Mouse (Mus musculus) layer of hippocampus, adult 11-12 months (tissue): ENCODE measurements around the gene Olfr56.
"Not testable (repeated sequence)": the region's sequence is repeated elsewhere in the genome, so short reads cannot be mapped to it uniquely, and the experiment has no call there.

Experiments
- DNase-seq: peaks from one replicate; pipeline ENCODE4 v3.0.0; 2022; ENCODE audit warnings: low spot score

The Olfr56 gene

DNA sequence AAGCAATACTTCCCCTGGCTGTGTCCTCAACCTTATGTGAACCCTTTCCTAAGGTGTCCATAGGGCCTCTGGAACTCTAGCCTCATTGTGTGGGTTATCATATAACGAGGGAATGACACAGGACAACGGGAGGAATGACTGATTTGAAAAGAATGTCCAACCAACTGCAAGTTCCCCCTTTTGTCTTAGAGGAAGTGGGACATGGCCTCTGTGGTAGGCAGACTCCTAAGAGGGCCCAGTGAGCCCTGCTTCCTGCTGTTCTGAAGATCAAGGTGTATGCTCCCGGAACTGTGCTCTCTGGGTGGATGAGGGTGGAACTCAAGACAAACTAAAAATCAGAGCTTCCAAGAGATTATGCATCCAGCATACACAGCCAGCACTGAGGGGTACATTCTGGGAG, 81.4 kb downstream of the Olfr56 start:
- not testable (repeated sequence) for DNase-seq

DNA sequence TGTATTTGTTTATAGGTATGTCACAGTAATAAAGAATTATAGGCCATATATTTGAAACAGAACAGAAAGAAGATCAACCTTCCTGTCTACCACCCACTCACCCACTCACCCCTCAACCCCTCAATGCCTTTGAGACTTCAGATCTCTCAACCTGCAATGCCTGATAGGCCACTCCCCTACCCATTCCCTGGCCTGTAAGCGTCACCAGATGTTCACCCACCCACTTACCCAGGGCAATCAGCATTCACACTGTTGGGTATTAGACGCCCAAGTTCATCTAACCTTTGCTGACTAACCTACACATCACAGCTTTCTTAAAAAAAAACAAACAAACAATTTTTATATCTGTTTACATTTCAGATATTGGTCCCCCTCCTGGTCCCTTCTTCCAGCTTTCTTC, 83.2 kb downstream of the Olfr56 start:
- not testable (repeated sequence) for DNase-seq

DNA sequence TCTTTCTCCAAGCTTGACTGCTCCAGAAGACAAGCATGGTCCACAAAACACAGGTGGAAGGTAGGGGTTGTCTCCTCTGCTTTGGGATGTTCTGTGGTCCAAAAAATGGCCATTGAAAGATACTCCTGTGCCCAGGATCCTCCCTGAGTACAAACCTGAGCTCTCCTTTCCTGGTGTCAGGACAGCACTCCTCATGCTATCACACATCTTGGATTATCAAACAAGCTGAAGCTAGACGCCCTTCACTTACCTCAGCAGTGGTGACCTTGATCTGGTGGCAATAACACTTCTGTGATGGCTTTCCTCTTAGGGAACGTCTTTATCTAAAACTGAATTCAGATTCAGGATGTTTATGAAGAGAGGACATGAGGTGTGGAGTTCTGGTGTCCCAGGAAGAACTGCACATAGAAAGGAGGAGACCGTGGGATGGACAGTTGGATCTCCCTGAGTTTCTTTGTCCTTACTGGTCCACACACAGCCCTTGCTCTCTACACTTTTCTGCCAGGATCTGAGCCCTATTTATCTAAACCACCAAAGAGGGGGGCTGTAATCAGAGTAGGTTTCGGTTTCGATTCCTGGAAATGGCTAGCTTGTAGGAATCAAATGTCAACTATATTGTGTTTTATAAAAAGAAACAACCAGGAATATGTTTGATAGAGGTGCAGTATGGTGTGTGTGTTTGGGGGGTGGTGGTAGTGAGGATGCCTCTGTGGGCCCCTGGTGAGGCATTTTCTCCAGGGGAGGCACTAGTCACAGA, 85.2 kb downstream of the Olfr56 start, which contains the start of gene Tgtp2:
Gene Tgtp2 (minus strand): TSS at position 494 of the 757 bp plus-strand sequence.
- not testable (repeated sequence) for DNase-seq

DNA sequence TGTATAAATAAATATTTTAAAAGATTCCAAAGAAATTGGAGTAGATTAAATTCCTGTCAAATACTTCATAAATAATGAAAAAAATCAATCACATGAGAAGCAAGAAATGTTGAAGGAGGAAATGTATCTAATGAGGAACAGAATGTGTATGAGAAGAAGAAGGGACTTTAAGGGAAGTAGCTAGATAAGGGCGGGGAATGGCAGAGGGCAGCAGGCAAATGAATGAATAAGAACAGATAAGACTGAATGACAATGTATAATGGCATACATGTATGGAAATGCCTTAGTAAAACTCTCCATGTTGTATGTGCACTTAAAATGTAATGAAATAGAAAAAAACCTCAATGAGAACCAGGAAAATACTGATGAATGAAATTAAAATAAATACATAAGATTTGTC, 89.7 kb downstream of the Olfr56 start:
- no peak for DNase-seq

DNA sequence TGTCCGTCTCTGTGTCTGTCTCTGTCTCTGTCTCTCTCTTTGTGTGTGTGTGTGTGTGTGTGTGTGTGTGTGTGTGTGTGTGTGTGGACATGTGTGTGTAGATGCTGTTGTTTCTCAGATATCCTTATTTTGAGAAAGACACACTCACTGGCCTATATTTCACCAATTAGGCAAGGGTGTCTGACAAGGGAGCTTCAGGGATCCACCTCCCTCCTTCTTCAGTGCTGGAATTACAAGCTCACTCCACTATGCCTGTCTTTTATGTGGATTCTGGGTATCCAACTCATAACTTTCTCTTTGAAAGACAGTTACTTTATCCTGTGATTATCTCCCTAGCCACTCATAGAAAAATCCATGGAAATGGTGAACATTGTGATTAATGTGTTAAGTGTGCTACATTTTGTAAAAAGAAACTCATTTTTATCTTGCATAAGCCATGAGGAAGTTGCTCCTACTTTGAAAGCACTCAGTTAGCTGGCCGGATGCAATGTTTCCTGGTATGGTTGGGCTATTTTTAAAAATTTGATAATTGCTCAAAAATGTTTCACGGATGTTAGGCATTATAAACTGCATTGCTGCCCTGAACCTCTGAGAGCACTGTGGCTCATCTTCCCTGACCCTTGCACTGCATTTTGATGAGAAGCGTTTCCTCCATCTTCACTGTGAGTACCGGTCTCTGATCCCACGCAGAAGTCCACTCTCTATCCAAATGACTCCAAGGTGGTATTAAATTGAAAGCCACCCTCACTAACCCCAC, 97.5 kb downstream of the Olfr56 start, which contains the start of gene Ifi47:
Gene Ifi47 (plus strand): TSS at position 587 of the 757 bp plus-strand sequence.
- not testable (repeated sequence) for DNase-seq

DNA sequence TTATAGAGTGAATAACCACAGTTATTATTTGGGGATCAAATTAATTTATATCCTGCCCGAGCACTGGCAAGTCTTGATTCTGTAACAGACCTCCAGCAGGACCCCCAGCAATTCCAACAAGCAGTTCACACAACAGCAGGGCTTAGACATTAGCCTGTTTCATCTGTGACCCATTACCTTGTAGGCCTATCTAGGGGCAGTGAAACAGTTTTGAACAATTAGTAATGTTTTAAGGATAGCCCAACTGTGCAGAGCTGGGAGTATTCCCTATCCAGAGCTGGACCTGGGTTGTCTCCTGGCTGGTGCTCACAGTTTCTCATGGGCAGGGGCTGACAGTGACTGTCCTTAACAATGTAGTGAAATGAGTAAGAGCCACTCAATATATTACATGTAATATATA, 98.3 kb downstream of the Olfr56 start:
- no peak for DNase-seq

DNA sequence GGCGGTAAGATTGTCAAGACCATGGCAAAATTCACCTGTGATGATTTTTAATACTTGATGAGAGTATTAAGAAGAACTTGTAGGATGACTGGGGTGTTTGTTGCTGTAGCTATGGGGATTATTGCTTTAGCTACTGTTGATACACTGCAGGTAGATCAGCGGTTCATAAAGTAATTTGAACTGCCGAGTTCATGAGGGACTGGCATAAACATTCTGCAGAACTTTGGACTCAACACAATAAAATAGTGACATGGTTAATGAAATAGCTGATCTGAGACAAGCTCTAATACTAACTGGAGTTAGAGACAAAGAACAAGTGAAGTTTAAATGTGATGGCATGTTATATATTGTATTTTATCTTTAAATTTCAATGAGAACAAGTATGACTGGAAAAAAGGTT, 100.0 kb downstream of the Olfr56 start:
- DNase-seq, result no peak

DNA sequence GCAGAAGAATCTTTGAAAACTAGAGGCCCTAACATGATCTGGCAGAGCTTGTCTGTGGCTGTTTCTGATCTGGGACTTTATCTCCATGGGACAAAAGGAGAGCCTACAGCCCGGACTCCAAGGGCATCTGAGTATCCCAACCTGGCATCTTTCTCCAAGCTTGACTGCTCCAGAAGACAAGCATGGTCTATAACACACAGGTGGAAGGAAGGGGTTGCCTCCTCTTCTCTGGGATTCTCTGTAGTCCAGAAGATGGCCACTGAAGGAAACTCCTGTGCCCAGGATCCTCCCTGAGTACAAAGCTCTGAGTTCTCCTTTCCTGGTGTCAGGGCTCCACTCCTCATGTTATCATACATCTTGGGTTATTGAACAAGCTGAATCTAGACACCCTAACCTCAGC, 101.9 kb downstream of the Olfr56 start:
- no peak for DNase-seq

DNA sequence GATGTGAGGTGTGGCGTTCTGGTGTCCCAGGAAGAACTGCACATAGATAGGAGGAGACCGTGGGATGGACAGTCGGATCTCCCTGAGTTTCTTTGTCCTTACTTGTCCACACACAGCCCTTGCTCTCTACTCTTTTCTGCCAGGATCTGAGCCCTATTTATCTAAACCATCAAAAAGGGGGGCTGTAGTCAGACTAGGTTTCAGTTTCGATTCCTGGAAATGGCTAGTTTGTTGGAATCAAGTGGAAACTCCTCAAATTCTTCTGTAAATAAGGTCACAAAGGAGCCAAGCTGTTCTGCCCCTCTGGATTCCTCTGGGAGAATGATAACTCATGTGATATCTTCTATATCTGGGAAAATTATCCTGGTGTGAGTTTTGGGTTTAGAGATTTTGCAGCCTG, 102.7 kb downstream of the Olfr56 start:
- DNase-seq, result no peak

DNA sequence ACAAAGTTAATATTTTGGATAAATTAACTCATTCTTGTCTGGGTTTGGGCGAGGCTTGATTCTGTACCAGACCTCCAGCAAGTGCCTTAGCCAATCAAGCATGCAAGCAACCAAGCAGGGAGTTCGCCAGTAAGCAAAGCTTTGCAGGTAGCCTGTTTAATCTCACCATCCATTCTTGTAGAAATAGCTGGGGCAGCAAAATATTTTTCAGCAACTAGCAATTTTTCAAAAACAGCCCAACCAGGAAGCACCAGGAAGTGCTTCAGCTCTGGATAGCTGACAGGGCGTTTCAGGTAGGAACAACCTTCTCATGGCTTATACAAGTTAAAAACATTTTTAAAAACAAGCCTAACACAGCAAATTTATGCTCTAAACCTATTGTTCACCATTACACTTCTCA, 103.2 kb downstream of the Olfr56 start:
- no peak for DNase-seq

DNA sequence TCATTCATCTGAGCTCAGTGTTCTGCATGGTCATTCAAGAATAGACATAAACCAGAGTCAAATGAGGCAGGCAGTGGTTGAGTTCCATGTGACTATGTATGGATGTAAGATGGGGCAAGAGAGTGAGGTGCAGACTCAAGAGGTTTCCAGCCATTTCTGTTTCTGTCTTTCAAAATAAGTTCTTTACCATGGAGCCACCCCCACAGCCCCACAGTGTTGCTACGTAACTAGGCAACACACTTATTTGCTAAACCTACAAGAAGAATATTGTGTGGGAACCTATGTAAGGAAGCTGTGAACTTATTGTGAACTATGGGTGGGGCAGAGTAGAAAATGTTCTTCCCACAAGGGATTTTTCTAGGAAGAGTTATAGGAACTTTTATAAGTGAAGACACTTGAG, 104.5 kb downstream of the Olfr56 start:
- DNase-seq, result no peak

DNA sequence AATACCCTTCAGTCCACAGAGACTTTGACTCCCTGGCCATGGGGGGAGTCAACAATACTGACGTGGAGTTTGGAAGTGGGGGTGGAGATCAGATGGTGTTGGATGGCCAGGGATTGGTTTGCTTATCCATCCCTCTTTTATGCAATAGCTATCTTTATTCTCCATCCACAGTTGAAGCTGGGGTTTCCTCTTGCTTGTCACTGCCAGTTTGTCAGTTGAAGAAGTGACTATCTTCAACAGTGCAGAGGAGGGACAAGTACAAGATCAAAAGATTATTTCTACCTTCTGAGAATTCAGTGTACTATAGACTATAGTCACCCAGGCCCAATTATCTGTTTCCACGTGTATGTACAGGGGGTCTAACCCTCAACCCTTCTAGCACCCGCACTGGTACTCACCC, 105.1 kb downstream of the Olfr56 start:
- DNase-seq, result no peak

DNA sequence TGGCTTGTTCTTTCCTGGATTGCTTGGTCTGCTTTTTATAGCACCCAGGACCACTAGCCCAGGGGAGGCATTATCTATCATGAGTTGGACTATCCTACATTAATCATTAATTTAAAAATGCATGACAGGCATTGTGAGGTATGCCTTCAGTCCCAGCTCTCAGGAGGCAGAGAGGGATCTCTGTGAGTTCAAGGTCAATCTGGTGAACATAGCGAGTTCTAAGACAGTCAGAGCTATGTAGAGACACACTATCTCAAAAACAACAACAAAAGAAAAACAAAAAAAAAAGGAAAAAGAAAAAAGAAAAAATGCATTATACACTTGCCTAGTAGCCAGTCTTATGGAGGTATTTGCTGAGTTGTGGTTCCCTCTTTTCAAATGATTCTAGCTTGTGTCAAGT, 105.7 kb downstream of the Olfr56 start:
- DNase-seq, result no peak

DNA sequence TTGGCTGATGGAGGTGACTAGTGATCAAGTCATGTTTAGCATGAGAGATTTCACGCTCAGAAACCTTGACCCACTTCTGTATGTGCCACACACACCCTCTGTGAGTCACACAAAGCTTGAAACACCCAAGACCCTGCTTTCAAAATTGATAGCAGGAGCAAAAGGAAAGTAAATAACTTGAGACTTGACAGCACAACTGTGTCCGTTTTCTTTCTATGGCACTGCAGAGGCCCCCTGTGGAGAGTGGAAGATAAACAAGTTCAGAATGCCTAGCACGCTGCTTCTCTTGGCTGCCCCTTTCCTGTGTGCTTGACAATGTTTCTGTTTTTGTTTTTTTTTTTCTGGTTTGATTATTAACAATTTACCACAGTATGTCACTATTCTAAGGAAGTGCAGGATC, 106.2 kb downstream of the Olfr56 start:
- no peak for DNase-seq

DNA sequence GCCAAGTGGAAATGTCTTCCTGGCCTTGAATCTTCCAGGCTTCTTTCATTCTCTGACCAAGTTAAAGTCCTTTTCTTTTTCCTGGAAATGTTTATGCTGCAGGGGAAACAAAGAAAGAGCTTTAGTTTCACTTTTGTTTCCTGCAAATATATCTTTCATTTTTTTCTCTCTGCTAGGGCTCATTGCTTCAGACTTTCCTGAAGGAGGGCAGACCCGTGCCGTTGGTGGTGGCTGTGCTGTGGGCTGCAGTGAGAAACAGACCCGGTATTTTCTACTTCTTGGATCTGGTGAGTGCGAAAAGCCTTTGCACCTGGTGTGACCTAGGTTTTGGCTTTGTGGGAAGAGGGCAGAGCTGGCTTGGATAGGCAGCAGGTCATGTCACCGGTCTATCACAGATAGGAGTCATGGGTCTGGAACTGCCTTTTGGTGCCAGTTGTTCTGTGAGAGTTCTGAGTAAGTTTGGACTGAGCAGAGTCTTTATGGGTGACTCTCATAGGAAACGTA, 108.2 kb downstream of the Olfr56 start:
- DNase-seq, result no peak

DNA sequence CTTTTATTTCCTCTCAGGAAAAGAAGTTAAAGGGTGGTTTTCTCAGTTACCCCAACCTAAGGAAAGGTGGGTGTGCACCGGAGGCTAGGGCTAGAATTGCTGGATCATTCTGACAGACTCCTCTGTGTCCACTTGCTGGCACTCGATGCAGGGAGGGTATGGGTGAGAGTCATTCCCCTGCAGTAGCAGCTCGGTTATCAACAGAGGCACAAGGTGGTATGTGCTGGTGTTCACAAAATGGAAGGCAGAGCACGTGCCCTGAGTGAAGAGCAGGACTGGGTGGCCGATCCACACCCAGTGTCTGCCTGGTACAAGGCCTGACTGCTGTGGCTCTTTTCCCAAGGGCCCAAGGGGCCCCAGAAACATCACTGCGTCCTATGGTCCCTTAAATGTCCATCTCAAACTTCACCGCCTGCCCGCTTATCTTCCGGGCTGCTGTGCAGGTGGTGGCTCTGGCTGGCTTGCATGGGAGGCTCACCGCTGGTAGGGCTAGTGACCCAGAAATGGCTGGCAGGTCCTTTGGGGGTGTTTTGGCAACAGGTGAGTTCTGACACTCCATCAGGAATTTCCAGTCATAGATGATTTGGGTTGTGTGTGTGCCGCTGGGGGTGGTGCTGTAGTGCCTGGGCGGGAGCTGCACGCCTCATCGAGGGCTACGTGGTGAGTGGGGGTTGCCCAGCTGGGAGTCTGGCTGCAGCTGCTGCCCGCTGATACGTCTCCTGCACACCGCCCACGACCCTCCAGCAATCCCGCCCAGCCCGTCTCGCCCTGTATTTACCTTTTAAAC, 109.3 kb downstream of the Olfr56 start:
- no peak for DNase-seq

DNA sequence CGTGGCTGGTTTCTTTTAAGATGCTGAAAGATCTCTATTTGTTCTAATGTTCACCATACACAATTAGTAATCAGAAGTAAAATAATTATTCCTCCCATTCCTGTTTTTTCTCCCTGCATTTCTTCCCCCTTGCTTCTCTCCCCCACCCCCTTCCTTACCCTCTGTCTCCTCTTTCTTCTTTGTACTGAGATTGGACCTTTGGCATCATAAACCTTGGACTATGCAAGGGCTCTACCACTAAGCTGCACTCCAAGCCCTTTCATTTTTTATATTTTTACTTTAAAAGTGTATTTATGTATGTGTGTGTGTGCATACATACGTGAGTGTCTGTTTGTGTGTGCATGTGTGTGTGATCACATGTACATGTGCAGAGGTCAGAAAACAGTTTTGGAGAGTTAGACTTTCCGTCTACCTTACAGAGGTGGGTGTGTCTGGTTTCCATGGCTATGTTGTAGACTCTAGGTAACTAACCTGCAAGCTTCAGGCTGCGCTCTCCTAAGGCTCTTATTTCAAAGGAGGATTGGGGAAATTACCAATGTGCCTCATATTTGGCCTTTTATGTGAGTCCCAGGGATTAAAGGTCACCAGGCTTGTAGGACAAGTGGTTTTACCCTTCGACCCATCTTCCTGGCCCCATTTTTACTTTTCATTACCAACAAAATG, 110.4 kb downstream of the Olfr56 start:
- no peak for DNase-seq

DNA sequence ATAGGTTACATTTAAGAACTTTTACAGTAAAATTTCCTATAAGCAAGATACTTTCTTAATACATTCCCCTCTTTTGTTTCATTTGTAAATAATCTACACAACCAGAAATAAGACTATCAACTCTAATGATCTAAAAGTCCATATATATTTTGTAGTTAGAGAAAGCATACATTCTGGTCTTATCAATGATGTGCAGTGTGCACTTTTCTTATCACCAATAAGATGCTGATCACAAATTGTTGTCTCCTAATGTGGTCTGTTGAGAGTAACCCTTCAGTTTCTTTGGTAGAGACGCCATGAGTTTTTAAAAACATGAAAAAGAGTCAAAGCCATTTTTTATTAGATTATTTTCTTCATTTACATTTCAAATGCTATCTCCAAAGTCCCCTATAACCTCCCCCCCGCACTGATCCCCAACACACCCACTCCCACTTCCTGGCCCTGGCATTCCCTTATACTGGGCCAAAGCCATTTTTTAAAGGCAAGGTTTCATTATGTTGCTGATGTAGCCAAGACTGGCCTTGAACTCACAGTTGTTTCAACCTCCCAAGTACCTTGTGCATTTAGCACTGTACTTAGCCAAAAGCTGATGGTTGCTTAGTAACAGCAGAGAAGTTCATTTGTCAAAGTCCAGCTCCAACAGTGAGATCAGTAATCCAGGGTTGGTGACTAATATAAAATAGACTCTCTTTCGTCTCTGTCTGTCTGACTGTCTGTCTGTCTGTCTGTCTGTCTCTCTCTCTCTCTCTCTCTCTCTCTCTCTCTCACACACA, 111.2 kb downstream of the Olfr56 start:
- no peak for DNase-seq

DNA sequence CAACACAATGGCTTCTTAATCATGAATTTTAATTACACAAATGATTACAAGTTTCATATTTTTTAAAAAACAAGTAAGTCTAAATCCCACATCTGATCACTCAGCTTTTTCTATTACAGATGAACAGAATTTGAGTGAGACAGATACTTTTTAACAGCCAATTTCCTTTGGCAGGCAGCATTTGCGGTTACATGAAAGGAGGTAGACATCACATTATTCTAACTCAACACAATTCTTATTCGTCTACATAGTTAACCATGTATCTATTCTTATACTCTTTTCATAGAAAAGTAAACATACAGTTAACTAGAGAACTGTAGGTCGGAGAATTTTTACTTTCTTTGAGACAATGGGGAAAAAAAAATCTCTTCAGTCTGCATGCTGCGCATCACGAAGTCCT, 111.9 kb downstream of the Olfr56 start:
- DNase-seq, result no peak

DNA sequence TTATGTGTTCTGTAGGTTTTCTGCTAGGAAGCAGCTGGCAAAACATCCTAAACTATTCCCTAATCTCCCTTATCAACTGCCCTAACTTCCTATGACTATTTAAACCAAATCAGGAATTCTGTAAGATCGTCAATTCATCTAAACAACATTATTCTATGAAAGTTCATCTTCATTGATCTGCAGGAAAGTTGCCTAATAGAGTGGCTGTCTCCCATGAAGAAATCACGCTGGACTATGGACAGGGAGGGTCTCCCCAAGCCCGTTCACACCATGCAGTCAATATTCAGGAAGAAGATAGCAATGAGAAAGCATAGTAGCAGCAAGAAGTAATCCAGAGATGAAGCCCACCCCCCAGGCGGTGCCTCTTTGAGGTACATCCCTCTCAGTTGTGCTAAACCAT, 112.5 kb downstream of the Olfr56 start:
- no peak for DNase-seq

DNA sequence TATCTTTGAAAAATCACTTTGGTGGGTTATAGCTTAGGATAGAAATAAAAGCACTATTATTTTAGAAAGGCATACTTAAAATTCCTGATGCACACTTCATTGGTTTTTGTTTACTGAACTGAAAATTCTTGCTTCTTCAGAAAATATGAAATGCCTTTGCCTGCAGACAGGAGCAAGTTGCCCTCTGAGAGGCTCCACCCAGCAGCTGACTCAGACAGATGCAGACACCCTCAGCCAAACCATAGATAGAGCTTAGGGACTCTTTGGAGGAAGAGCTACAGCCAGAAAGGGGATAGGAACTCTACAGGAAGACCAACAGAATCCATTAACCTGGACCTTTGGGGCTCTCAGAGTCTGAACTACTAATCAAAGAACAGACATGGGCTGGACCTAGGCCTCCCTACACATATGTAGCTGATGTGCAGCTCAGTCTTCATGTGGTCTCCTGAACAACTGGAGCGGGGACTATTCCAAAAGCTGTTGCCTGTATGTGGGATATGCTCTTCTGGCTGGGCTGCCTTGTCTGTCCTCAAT, 113.4 kb downstream of the Olfr56 start:
- DNase-seq, result no peak
